Mouse (Mus musculus) gastrocnemius, adult 18-20 months (tissue): ENCODE data around the gene Lum. TPM values are rescaled to one million over a fixed set of nuclear protein-coding genes. Genes with fewer than 3 reads are reported as not detected.
A peak's percentile ranks its signal among the peaks of the same experiment; 100 is the strongest.

Experiments
- DNase-seq: peaks from one replicate; pipeline ENCODE4 v3.0.0; 2021; ENCODE audit warnings: low spot score
- long read RNA-seq, 2 experiments: library from polyadenylated mRNA; stranded (forward); transcript quantifications; one replicate each; pipeline ENCODE4 v2.0.0; 2021
- total RNA-seq, 2 experiments: library from RNA; stranded (reverse); gene quantifications; 2 replicates each; pipeline ENCODE4 v1.2.3; 2021

Gene Lum
- total RNA-seq: 10 to 100 TPM; 19.0 to 19.7 TPM
- long read RNA-seq, experiment 1, transcript Lum-201 (3 exons, 2,448 nt): major isoform, 24 of 24 reads
- long read RNA-seq, experiment 1, partial matches to known transcripts: 0 of 24 reads
- long read RNA-seq, experiment 1, other reads (novel, unspliced or antisense): 0 of 24 reads
- long read RNA-seq, experiment 2, transcript Lum-201 (3 exons, 2,448 nt): major isoform, 14 of 14 reads
- long read RNA-seq, experiment 2, partial matches to known transcripts: 0 of 14 reads
- long read RNA-seq, experiment 2, other reads (novel, unspliced or antisense): 0 of 14 reads

DNA sequence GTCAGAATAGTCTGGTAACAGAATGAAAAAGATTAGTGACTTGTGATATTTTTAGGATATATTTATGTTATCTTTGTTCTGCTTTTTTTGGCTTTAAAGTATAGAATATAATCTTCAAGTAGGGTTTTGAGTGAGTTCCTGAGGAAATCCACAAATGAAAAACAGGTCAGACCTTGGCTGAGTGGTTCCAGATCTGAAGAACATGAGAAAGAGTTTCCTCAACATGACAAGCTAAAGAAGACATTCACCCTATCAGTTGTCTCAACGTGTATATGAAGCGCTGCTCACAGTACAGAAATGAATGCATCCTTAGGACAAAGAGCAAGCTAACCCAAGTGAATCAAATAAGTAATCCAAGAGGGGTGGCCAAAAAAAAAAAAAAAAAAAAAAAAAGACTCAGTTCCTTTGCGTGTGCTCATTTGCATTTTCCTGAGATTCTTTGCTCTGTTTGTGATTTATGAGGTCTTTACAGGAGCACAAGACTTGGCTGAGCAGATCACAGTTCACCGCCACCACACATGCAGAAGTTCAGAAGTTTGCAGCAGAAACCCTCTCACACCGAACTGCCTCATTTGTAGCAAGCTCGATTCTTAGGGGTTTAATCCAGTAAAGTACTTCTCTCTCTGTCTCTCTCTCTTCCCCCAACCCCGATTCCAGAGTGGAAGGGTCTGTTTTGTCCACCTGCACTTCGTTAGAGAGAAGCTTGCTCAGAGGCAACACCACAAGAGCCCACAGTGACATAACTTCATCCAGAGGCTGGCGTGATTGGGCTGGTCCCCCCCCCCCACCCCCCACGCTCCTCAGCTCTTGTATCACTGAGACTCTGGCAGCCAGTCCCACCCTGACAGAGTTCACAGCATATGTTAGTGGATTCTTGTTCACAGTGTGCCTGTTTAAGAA lies at the start of gene Lum:
Gene Lum, plus strand, starts transcription at position 172 of the 900 bp plus-strand sequence.
- no peak for DNase-seq

DNA sequence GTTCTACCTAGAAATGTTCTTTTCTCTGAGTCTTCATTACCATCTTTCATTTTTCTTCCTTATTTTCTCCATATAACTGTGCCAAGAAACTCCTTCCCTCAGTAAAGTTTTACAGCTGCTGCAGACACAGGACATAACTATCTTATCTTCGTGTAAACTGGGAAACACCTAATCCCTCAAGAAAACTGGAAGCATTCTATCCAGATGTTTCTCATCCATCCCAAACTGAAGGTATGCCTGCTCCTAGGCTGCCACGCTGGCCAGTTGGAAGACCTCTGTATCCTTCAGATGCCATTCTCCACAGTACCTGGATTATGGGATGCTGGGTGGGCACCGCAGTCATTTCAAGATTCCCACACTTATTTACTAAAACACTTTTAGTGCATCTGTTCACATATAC lies 41.6 kb upstream of the Lum start:
- no peak for DNase-seq

DNA sequence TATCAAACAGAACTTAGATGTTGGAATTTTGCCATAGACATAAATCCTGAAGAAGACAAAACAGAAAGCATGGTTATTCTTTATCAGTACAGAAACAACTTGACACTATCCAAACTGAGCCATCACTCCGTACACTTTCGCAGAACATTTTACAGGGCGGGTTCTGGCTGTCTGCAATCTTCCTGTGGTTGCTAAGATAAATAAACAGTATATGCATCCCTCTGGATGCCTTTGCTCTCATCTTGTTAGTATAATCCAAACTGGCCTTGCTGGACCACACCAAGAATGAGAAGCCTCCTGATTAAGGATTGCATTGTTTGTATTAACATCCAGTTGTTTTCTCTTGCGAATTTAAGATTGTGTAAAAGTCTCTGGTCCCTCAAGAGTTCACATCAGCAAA lies 29.2 kb upstream of the Lum start:
- no peak for DNase-seq

DNA sequence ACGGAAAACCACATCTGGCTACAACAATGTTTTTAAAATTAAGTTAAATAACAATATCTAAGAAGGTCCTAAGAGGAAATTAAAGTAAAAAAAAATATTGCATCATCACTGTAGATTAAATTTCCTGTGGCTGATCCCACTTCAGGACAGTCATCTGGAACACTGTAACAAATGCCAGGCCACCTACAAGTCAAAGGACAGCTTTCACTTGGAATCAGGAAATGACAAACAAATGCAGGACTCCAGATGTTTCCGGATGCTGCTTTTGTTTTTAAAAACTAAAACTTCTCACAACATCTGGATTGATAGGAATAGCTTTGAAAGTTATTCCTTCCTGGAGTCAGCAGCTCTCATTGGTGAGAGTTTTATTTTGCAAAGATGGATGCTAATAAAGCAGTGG lies 28.0 kb upstream of the Lum start:
- peak; percentile 13 for DNase-seq

DNA sequence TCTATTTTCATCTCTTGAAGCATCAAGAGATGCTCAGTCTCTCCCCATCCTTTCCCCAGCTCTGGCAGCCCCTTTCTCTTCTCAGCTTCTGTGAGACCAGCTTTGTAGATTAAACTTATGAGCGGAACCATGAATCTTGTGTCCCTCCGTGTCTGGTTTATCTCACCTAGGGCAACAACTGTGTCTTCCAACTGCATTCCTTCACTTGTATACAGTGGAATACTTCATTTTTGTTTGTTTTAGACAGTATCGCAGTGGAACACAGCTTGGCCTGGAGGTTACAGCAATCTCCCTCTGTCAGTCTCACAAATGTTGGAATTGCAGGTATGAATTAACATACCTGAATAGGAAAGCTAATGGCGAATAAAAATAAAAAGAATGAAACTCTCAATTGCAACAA lies 26.7 kb upstream of the Lum start:
- DNase-seq: no peak

DNA sequence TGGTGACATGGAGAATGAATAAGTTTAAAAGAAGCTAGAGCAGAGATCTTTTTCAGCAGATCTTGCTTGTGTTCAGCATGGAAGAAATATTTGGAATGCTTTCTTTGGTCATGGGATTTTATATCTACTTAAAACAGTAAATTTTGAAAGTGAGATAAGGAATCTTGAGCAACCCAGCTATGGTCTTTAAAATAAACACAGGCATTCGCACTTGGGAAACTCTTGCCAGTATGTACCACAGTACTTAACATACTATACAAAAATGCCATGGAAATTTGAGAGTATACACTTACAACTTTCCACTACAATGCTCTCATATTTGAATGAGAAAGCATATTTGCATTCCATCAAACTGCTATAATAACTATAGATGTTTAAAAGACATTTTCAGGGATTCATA lies 17.2 kb upstream of the Lum start:
- no peak for DNase-seq

DNA sequence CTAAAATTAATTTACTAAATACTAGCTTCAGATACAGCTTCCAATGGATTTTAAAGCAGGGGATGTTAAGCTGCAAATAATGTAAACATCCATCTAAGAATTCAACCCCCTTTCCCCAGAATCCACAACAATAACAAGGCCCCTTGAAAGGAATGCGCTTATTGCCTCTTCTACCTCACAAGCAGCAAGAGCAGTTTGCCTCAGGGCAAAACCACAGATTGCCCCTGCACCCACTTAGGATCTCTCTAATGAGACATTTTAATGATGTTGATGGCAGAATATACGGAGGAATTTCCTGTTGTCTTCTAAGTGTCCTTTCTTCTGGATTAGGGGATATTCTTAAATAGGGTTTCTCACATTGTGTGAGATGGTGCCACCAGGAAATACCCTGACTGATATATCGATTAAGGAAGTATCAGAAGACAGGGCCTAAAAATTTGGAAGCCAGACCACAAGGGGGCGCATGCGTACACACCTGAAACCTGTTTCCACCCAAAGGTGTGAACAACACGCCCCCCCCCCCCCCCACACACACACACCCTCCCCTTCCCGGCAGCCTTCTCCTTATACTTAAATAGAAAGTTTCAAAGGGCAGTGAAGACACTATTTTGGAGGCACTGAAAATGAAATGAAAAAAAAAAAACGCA lies 2.7 kb downstream of the Lum start:
- DNase-seq: no peak

DNA sequence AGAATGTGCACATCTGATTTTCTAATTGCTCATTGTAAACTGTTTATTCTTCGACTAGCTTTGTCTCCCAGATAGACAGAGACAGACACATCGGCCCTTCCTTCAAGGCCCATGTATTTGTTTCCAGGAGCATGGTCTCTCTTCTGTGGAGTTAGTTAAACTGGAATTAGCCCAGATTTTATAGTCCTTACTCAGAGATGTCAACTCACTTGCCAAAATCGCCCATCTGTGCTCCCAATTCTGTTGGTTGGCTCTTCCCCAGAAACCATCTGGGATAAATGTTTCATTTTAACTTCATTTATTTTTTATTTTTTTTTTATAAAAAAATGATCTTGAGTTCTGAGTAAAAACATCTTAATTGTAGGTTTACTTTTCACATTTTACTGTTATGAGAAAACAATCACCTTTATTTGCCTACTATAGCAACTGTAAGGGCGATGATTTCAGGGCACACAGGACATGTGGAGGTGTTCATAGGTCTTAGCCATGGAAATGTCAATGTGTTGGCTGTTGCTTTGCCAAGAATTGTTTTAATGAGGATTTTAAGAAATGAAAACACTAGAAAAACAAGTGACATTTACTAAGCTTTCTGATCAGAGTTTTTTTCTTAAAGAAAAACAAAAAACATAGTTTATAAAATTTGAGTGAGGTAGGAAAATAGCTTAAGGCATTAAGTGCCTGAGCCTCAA lies 17.8 kb downstream of the Lum start:
- no peak for DNase-seq

DNA sequence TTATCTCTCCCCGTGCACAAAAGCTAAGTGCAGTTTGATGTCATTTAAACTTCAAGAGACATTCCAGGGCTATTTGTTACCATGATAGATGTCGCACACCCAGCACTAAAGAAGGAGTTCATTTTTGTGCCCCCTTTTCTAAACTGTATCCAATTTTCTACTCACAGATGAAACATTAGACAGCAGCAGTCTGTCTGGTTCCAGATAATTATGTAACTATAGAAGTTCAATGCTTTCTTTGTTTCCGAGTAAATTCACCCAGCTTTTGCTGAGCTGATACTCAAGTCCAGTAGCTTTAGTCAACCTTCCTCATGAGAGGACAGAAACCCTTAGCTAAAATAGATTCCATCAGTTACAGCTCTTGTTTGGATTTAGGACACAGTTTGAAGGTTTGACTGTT lies 19.2 kb downstream of the Lum start:
- no peak for DNase-seq

DNA sequence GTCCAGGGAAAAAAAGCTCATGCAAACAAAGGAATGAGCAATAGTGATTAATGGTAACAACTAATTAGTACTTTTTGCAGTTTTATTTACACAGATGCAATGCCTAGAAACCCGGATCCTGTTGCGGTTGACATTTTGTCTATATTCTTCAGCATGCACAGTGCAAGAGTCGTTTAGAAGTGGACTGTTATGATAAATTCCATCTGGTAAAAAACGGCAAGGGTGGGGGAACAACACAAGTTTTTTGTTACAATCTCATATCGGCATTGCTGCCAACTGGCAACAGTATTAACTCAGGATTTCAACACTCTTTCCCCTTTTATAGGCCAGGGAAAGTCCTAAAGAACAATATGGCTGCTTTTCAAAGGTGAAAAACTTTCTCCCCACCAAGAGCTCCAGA lies 22.2 kb downstream of the Lum start:
- DNase-seq: peak; percentile 60

DNA sequence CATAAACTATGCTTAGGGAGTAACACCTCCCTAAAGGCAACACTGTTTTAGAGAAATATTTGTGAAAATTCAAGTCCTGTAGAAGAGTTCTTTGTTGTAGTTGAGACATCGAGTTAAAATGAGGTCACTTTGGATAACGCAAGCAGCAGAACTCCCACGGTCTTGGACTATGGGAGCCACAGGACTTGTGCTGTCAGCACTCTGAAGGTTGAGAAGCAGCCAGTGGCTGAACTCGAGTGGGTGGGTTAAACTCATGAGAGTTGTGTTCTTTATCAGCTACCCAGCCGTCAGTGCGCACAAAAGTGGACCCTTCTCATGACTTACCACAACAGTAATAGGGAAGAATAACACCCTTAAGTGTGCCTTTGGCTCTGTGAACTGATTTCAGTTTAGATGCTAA lies 24.6 kb downstream of the Lum start:
- DNase-seq: no peak

DNA sequence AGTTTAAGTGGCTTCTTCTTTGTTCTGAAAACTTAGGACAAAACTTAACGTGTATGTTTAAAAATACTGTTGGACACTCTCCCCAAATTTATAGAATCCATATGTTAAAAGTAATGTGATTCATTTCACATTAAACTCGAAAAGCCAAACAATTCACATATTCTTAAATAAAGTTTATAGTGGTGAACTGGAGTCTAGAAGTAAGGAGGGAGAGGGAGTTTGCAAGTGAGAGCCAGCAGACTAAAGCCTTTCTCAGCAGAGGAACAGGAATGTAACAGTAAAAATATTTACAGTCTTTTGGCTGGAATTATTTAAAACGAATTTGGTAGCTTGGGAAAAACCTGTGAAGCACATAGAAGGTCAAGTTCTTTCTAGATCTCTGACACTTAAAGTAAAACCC lies 26.1 kb downstream of the Lum start:
- no peak for DNase-seq

DNA sequence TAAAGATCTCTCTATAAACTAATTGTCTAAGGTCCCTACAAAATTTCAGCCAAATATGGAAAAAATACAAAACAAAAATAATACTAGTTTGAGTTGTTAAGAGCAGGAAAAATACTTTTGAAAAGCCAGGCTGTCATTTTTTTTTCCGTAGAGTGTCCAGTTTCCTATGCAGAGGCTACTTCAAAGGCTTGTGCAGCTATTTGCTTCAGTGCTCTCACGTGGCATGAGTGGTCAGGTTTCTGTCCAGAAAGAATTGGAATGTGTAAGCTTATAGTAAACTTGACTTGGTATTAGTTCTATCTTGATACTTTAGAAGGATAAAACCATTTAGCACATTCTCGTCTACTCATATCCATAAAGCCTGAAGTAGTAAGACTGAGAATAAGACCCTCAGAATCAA lies 26.8 kb downstream of the Lum start:
- no peak for DNase-seq

DNA sequence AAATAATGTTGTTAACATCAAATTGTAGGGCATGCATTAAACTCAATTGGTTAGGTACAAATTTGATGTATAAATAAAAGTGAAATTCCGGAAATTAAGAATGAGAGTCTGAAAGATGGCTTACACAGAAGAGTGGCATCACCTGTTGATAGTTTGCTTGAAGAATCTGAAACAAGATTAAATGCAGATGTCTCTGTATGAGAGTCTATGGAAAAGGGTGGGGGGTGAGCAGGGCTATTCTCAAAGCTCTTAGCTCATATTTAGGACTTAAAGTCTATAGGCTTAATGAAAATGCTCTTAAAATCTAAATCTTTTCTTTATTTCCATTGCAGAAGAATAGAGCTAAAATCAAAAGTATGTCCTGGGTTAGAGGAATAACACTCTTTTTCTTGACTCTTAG lies 30.8 kb downstream of the Lum start:
- DNase-seq: no peak

DNA sequence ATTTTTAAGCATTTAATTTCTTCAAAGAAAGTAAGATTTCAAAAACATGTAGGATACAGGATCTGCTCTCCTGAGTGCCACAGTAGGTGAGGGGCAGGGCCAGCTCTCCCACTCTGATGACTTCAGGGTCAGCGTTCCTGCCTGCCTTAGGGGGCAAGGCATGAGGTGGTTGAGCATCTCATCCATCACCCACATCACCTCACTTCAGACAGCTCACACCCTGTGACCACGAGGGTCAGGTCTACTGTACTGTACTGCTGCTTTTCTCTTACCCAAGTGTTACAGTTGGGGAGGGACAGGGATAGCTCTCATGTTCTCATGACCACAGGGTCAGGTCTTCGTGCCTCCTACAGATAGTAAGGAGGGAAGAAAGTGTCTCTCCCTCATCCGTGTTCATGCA lies 36.8 kb downstream of the Lum start:
- no peak for DNase-seq

DNA sequence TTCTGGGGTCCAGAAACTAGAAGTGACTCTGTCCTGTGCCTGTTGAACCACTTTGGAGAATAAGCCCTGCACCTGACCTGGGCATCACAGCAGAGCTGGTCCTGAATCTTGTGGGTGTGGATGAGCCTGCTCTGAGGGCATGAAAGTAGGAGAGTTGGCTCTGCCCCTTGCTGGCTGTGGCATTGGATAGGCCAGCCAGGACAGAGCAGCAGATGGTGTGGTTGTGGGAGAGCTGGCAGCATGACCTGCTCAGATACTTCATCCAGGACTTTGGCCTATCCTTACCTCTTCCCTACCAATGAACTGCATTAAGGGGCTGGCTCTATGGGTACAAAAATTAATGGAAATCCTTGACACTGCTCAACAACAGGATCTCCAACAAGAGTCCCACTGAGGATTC lies 38.3 kb downstream of the Lum start:
- no peak for DNase-seq

DNA sequence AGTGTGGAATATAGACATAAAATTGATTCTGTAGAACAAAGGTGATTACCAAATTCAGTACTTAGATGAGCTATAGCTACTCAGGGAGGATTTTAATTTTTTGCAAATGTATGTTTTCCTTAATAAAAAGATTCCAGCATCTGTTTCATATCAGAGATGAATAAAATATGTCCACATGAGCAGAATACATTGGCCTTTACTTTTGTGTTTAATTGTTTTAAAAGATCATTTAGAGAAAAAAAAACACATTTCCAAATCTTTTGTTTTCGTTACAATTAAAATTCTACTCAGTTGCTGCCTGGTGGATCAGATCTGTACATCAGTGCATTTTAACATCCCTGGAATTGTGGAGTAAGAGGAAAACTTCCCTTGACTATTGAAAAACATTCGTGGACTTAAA lies 41.7 kb downstream of the Lum start, which contains the start of gene Kera:
Gene Kera, plus strand, starts transcription at position 301 of the 400 bp plus-strand sequence.
- no peak for DNase-seq

Other genes with a start within 250 kb of the Lum start
- 100 to 1,000 TPM; 239 to 377 TPM for gene Dcn, start 85.5 kb upstream of the Lum start, total RNA-seq
- gene Kera, start 41.8 kb downstream of the Lum start, total RNA-seq: 1 to 10 TPM in 1 of 2 experiments, under 1 TPM in 1; 0.98 to 5.8 TPM
- gene Epyc, start 78.9 kb downstream of the Lum start, total RNA-seq: not detected
- gene Ccer1, start 127.9 kb downstream of the Lum start, total RNA-seq: not detected
- not detected for gene C030005K15Rik, start 161.6 kb downstream of the Lum start, total RNA-seq